Mouse (Mus musculus) monocyte, adult 2 months (primary cell): ENCODE results near the gene Rfng.
"Not testable (repeated sequence)": the region's sequence is repeated elsewhere in the genome, so short reads cannot be mapped to it uniquely, and the experiment has no call there.

Experiments used
- DNase-seq, 2 experiments: peaks; one replicate each; pipeline ENCODE4 v3.0.0; 2022; ENCODE audit warnings: low spot score in 2 of 2, low read depth in 1 of 2

The Rfng gene

GRCm38 (mm10) chr11:120775774-120776469 lies 8.1 kb downstream of the Rfng start:
- DNase-seq, result peak; percentile 85 to 94

GRCm38 (mm10) chr11:120773463-120774190 lies 10.4 kb downstream of the Rfng start:
- DNase-seq, result no peak

GRCm38 (mm10) chr11:120772749-120773148 lies 11.3 kb downstream of the Rfng start:
- no peak for DNase-seq

- no peak for DNase-seq
These were observed 15.8 kb downstream of the Rfng start for GRCm38 (mm10) chr11:120768206-120768605.

- not testable (repeated sequence) for DNase-seq
These were observed 17.0 kb downstream of the Rfng start for GRCm38 (mm10) chr11:120767023-120767422.

- not testable (repeated sequence) for DNase-seq
These were observed 20.6 kb downstream of the Rfng start for GRCm38 (mm10) chr11:120763121-120763999.

GRCm38 (mm10) chr11:120762672-120763041 lies 21.4 kb downstream of the Rfng start, which contains the start of gene Hmga1b:
Hmga1b (plus strand) TSS chr11:120762794.
- DNase-seq, result not testable (repeated sequence)

- DNase-seq, result no peak
These were observed 22.0 kb downstream of the Rfng start for GRCm38 (mm10) chr11:120761811-120762671.

- DNase-seq, result no peak
These were observed 23.8 kb downstream of the Rfng start for GRCm38 (mm10) chr11:120760236-120760635.

- no peak for DNase-seq
These were observed 32.4 kb downstream of the Rfng start for GRCm38 (mm10) chr11:120751606-120752005.

GRCm38 (mm10) chr11:120749430-120749829 lies 34.6 kb downstream of the Rfng start:
- peak in 1 of 2 experiments; percentile 46 for DNase-seq

- no peak for DNase-seq
These were observed 36.0 kb downstream of the Rfng start for GRCm38 (mm10) chr11:120747974-120748373.

- no peak for DNase-seq
These were observed 39.8 kb downstream of the Rfng start for GRCm38 (mm10) chr11:120744121-120744701.

GRCm38 (mm10) chr11:120740981-120741380 lies 43.0 kb downstream of the Rfng start:
- DNase-seq, result no peak

GRCm38 (mm10) chr11:120736424-120736823 lies 47.6 kb downstream of the Rfng start:
- DNase-seq, result no peak

GRCm38 (mm10) chr11:120733521-120733920 lies 50.5 kb downstream of the Rfng start:
- no peak for DNase-seq

- DNase-seq, result no peak
These were observed 51.9 kb downstream of the Rfng start, which contains the start of gene Cbr2 for GRCm38 (mm10) chr11:120731858-120732680. Cbr2 (minus strand) TSS chr11:120732114.

- DNase-seq, result no peak
These were observed 52.6 kb downstream of the Rfng start for GRCm38 (mm10) chr11:120731395-120731794.
